Mouse (Mus musculus) adrenal gland, postnatal 14 days (tissue): ENCODE measurements around the gene A830018L16Rik. TPM values are rescaled to one million over a fixed set of nuclear protein-coding genes. Genes with fewer than 3 reads are reported as not detected.
"Not testable (repeated sequence)": the region's sequence is repeated elsewhere in the genome, so short reads cannot be mapped to it uniquely, and the experiment has no call there.

Experiments
- DNase-seq: peaks from one replicate; pipeline ENCODE4 v3.0.0; 2021; ENCODE audit warnings: mixed read lengths
- long read RNA-seq, 2 experiments: library from polyadenylated mRNA; stranded (forward); transcript quantifications; one replicate each; pipeline ENCODE4 v2.0.0; 2021
- total RNA-seq: library from RNA; stranded (reverse); gene quantifications from 2 replicates; pipeline ENCODE4 v1.2.3, GENCODE M21; 2021

Gene A830018L16Rik
- 2.2 and 2.6 TPM in 2 replicates for total RNA-seq
- long read RNA-seq, experiment 1, partial matches to known transcripts, result 0 of 1 reads
- long read RNA-seq, experiment 1, other reads (novel, unspliced or antisense), result 1 of 1 reads
- long read RNA-seq, experiment 2, partial matches to known transcripts, result 1 of 3 reads
- long read RNA-seq, experiment 2, other reads (novel, unspliced or antisense), result 1 of 3 reads

- DNase-seq, result peak; percentile 71
Measured at GRCm38 (mm10) chr1:11413894-11414556, at the start of gene A830018L16Rik. Gene A830018L16Rik (plus strand): TSS chr1:11414105.

- no peak for DNase-seq
Measured at GRCm38 (mm10) chr1:11385846-11386245, 28.1 kb upstream of the A830018L16Rik start.

GRCm38 (mm10) chr1:11395408-11395807 is 18.5 kb upstream of the A830018L16Rik start:
- no peak for DNase-seq

- no peak for DNase-seq
Measured at GRCm38 (mm10) chr1:11395996-11396736, 17.7 kb upstream of the A830018L16Rik start.

- DNase-seq, result no peak
Measured at GRCm38 (mm10) chr1:11401159-11401558, 12.7 kb upstream of the A830018L16Rik start.

- no peak for DNase-seq
Measured at GRCm38 (mm10) chr1:11405527-11405926, 8.4 kb upstream of the A830018L16Rik start.

GRCm38 (mm10) chr1:11406026-11406425 is 7.9 kb upstream of the A830018L16Rik start:
- DNase-seq, result no peak

GRCm38 (mm10) chr1:11414560-11414959 is 655 bp downstream of the A830018L16Rik start:
- DNase-seq, result no peak

GRCm38 (mm10) chr1:11427310-11427709 is 13.4 kb downstream of the A830018L16Rik start:
- DNase-seq, result no peak

- peak; percentile 20 for DNase-seq
Measured at GRCm38 (mm10) chr1:11458353-11458752, 44.4 kb downstream of the A830018L16Rik start.

- no peak for DNase-seq
Measured at GRCm38 (mm10) chr1:11466325-11466724, 52.4 kb downstream of the A830018L16Rik start.

- DNase-seq, result no peak
Measured at GRCm38 (mm10) chr1:11467065-11467643, 53.2 kb downstream of the A830018L16Rik start.

GRCm38 (mm10) chr1:11492936-11493335 is 79.0 kb downstream of the A830018L16Rik start:
- no peak for DNase-seq

GRCm38 (mm10) chr1:11501556-11501955 is 87.7 kb downstream of the A830018L16Rik start:
- DNase-seq, result no peak

GRCm38 (mm10) chr1:11549810-11550209 is 135.9 kb downstream of the A830018L16Rik start:
- DNase-seq, result not testable (repeated sequence)

- DNase-seq, result peak; percentile 29
Measured at GRCm38 (mm10) chr1:11565309-11565708, 151.4 kb downstream of the A830018L16Rik start.

GRCm38 (mm10) chr1:11566730-11567129 is 152.8 kb downstream of the A830018L16Rik start:
- DNase-seq, result no peak

GRCm38 (mm10) chr1:11567300-11567885 is 153.5 kb downstream of the A830018L16Rik start:
- DNase-seq, result no peak

GRCm38 (mm10) chr1:11570274-11570673 is 156.4 kb downstream of the A830018L16Rik start:
- no peak for DNase-seq

- DNase-seq, result no peak
Measured at GRCm38 (mm10) chr1:11573462-11573861, 159.6 kb downstream of the A830018L16Rik start.

GRCm38 (mm10) chr1:11580026-11580425 is 166.1 kb downstream of the A830018L16Rik start:
- DNase-seq, result no peak

GRCm38 (mm10) chr1:11588305-11588704 is 174.4 kb downstream of the A830018L16Rik start:
- no peak for DNase-seq
